Mouse (Mus musculus) CH12.LX (cell line): ENCODE measurements at regions not wholly inside any gene's neighbourhood (a gene's known extent, or its start where the extent isn't known, plus 50 kb on each side); places are given as distances from the start of the nearest gene placed in this dataset.

Source experiments
- DNase-seq: peaks from one replicate; pipeline ENCODE4 v3.0.0-alpha.2; 2013; ENCODE audit errors: extremely low read depth
- H3K27ac ChIP-seq: 2 replicates; pipeline ENCODE4 v1.5.1; 2012; ENCODE audit warnings: low read depth, mild to moderate bottlenecking, control low read depth, moderate library complexity; ENCODE audit not compliant: insufficient read depth
- H3K27me3 ChIP-seq: replicated peaks from 2 replicates; pipeline ENCODE3; 2012; ENCODE audit warnings: inconsistent platforms
- H3K36me3 ChIP-seq, 2 experiments: replicated peaks in 1 of 2; 2 replicates each; pipeline versions ENCODE3 to v1.6.1; 2012; ENCODE audit warnings: inconsistent platforms in 1 of 2, low read length in 1 of 2, mild to moderate bottlenecking in 1 of 2, mixed read lengths in 1 of 2, moderate library complexity in 1 of 2; ENCODE audit not compliant: control insufficient read depth in 1 of 2, insufficient read depth in 1 of 2
- H3K4me1 ChIP-seq, 2 experiments: 2 replicates each; pipeline ENCODE4 v1.6.1; 2012; ENCODE audit warnings: inconsistent platforms in 1 of 2, moderate library complexity in 1 of 2; ENCODE audit not compliant: insufficient read depth in 2 of 2, control insufficient read depth in 1 of 2
- H3K4me2 ChIP-seq: 2 replicates; pipeline ENCODE4 v1.6.1; 2012; ENCODE audit warnings: low read depth, mild to moderate bottlenecking, control low read depth; ENCODE audit not compliant: poor library complexity, insufficient read depth, severe bottlenecking
- H3K4me3 ChIP-seq, 3 experiments: fragments of 150-350 bp in 1 of 3; sonication (generic) in 1 of 3; replicated peaks in 1 of 3; 2 replicates each; pipeline versions ENCODE3 to v1.5.1; 2011 to 2012; ENCODE audit warnings: low read depth in 2 of 3, low read length in 2 of 3, mild to moderate bottlenecking in 2 of 3, moderate library complexity in 2 of 3, control low read depth in 1 of 3, improper control_type of control experiment in 1 of 3, inconsistent platforms in 1 of 3, mixed read lengths in 1 of 3; ENCODE audit not compliant: poor library complexity in 1 of 3
- H3K79me2 ChIP-seq: replicated peaks from 2 replicates; pipeline ENCODE4 v1.6.1; 2012; ENCODE audit warnings: mild to moderate bottlenecking, moderate library complexity; ENCODE audit not compliant: control insufficient read depth, poor library complexity, insufficient read depth, severe bottlenecking; ENCODE audit errors: extremely low read depth
- H3K9ac ChIP-seq: 2 replicates; pipeline ENCODE4 v1.6.1; 2012; ENCODE audit warnings: low read depth, mild to moderate bottlenecking, control low read depth, moderate library complexity; ENCODE audit not compliant: insufficient read depth
- H3K9me3 ChIP-seq: replicated peaks from 2 replicates; pipeline ENCODE3; 2012; ENCODE audit warnings: low read length, inconsistent platforms, mixed read lengths
- BHLHE40 ChIP-seq: IDR thresholded peaks from 2 replicates; pipeline ENCODE4 v1.6.1; 2011; ENCODE audit warnings: mild to moderate bottlenecking, low read depth, low read length, improper control_type of control experiment
- CHD1 ChIP-seq: IDR thresholded peaks from 2 replicates; pipeline ENCODE4 v1.6.1; 2012; ENCODE audit warnings: low read depth, low read length, improper control_type of control experiment, inconsistent platforms
- CHD2 ChIP-seq: IDR thresholded peaks from 2 replicates; pipeline ENCODE4 v1.6.1; 2011; ENCODE audit warnings: low read length, improper control_type of control experiment
- E2F4 ChIP-seq: IDR thresholded peaks from 2 replicates; pipeline ENCODE4 v1.6.1; 2011; ENCODE audit warnings: low read depth, low read length, improper control_type of control experiment; ENCODE audit not compliant: insufficient replicate concordance
- ELF1 ChIP-seq: IDR thresholded peaks from 2 replicates; pipeline ENCODE4 v1.6.1; 2014; ENCODE audit warnings: low read depth, mild to moderate bottlenecking, inconsistent platforms, low read length, improper control_type of control experiment
- EP300 ChIP-seq: IDR thresholded peaks from 2 replicates; pipeline ENCODE4 v1.6.1; 2011; ENCODE audit warnings: low read length, improper control_type of control experiment
- ETS1 ChIP-seq: conservative IDR thresholded peaks from 2 replicates; pipeline ENCODE4 v1.6.1; 2012; ENCODE audit warnings: low read depth, mild to moderate bottlenecking, inconsistent platforms, low read length, improper control_type of control experiment, moderate library complexity
- GABPA ChIP-seq: IDR thresholded peaks from 2 replicates; pipeline ENCODE4 v1.6.1; 2012; ENCODE audit warnings: low read depth, low read length, improper control_type of control experiment, inconsistent platforms; ENCODE audit not compliant: insufficient replicate concordance
- HCFC1 ChIP-seq: IDR thresholded peaks from 2 replicates; pipeline ENCODE4 v1.6.1; 2012; ENCODE audit warnings: low read depth, mild to moderate bottlenecking, inconsistent platforms, low read length, improper control_type of control experiment
- IRF4 ChIP-seq: IDR thresholded peaks from 2 replicates; pipeline ENCODE4 v1.6.1; 2014; ENCODE audit warnings: low read depth, mild to moderate bottlenecking, inconsistent platforms, low read length, improper control_type of control experiment
- KAT2A ChIP-seq: IDR thresholded peaks from 2 replicates; pipeline ENCODE4 v1.6.1; 2012; ENCODE audit warnings: low read length, improper control_type of control experiment, inconsistent platforms; ENCODE audit not compliant: insufficient replicate concordance
- MAFK ChIP-seq: IDR thresholded peaks from 2 replicates; pipeline ENCODE4 v1.6.1; 2011; ENCODE audit warnings: low read length, improper control_type of control experiment; ENCODE audit not compliant: insufficient replicate concordance
- MAX ChIP-seq: IDR thresholded peaks from 2 replicates; pipeline ENCODE4 v1.6.1; 2011; ENCODE audit warnings: low read length, improper control_type of control experiment
- MXI1 ChIP-seq: IDR thresholded peaks from 2 replicates; pipeline ENCODE4 v1.6.1; 2011; ENCODE audit warnings: mild to moderate bottlenecking, low read depth, low read length, improper control_type of control experiment
- MYC ChIP-seq: IDR thresholded peaks from 2 replicates; pipeline ENCODE4 v1.6.1; 2011; ENCODE audit warnings: low read depth, mild to moderate bottlenecking, improper control_type of control experiment, low read length
- NELFE ChIP-seq: IDR thresholded peaks from 2 replicates; pipeline ENCODE4 v1.6.1; 2011; ENCODE audit warnings: low read depth, low read length, improper control_type of control experiment
- NRF1 ChIP-seq: IDR thresholded peaks from 2 replicates; pipeline ENCODE4 v1.6.1; 2014; ENCODE audit warnings: low read depth, mild to moderate bottlenecking, inconsistent platforms, low read length, improper control_type of control experiment, moderate library complexity
- PAX5 ChIP-seq: IDR thresholded peaks from 2 replicates; pipeline ENCODE4 v1.6.1; 2012; ENCODE audit warnings: low read length, inconsistent platforms, mixed read lengths
- POLR2A ChIP-seq: IDR thresholded peaks from 2 replicates; pipeline ENCODE4 v1.6.1; 2011; ENCODE audit warnings: low read depth, mild to moderate bottlenecking, improper control_type of control experiment, low read length
- RAD21 ChIP-seq: IDR thresholded peaks from 2 replicates; pipeline ENCODE4 v1.6.1; 2011; ENCODE audit warnings: low read depth, mild to moderate bottlenecking, low read length, improper control_type of control experiment, moderate library complexity
- RCOR1 ChIP-seq: conservative IDR thresholded peaks from 2 replicates; pipeline ENCODE4 v1.6.1; 2012; ENCODE audit warnings: low read depth, mild to moderate bottlenecking, inconsistent platforms, low read length, improper control_type of control experiment
- SMC3 ChIP-seq: IDR thresholded peaks from 2 replicates; pipeline ENCODE4 v1.6.1; 2011; ENCODE audit warnings: low read depth, low read length, improper control_type of control experiment
- UBTF ChIP-seq: IDR thresholded peaks from 2 replicates; pipeline ENCODE4 v1.6.1; 2012; ENCODE audit warnings: low read depth, mild to moderate bottlenecking, inconsistent platforms, low read length, improper control_type of control experiment, moderate library complexity
- ZC3H11A ChIP-seq: IDR thresholded peaks from 2 replicates; pipeline ENCODE4 v1.6.1; 2012; ENCODE audit warnings: low read depth, mild to moderate bottlenecking, inconsistent platforms, low read length, improper control_type of control experiment
- ZMIZ1 ChIP-seq: IDR thresholded peaks from 2 replicates; pipeline ENCODE4 v1.6.1; 2012; ENCODE audit warnings: low read depth, mild to moderate bottlenecking, inconsistent platforms, low read length, improper control_type of control experiment
- ZNF384 ChIP-seq: IDR thresholded peaks from 2 replicates; pipeline ENCODE4 v1.6.1; 2012; ENCODE audit warnings: low read depth, low read length, improper control_type of control experiment, inconsistent platforms
- dilution Hi-C: fragments of 300-500 bp; cut with MboI; formaldehyde crosslinking; loops from 2 replicates; pipeline ENCODE4 v1.14.3; 2020; ENCODE audit warnings: low sequenced_read_pairs; ENCODE audit not compliant: extremely low pct_unique_long_range_greater_than_20kb, extremely low pct_ligation_motif_present
- in situ Hi-C: fragments of 300-500 bp; cut with MboI; formaldehyde crosslinking; loops from 3 replicates; pipeline ENCODE4 v1.14.3; 2019; ENCODE audit warnings: low sequenced_read_pairs, low pct_ligation_motif_present, low pct_unique_long_range_greater_than_20kb, mixed read lengths

GRCm38 (mm10) chr17:51645866-51646265 is 187.2 kb downstream of the Satb1 start:
- H3K9ac ChIP-seq: no peak overlapping the region
- in situ Hi-C loops: no loop called here
- H3K36me3 ChIP-seq: no peaks in the 10 kb centered on the region
- dilution Hi-C loops: no loop called here
- no peaks in the 10 kb centered on the region for H3K27me3 ChIP-seq
- no peak overlapping the region for H3K4me2 ChIP-seq
- H3K4me3 ChIP-seq: no peak overlapping the region
- no peak for DNase-seq
- H3K79me2 ChIP-seq: no peaks in the 10 kb centered on the region
- peaks cover 7% of the 10 kb centered on the region for H3K9me3 ChIP-seq
- H3K27ac ChIP-seq: no peak overlapping the region
- no peak for TF ChIP-seq CHD1
- no peak for TF ChIP-seq HCFC1
- no peak for TF ChIP-seq BHLHE40
- no peaks in the 10 kb centered on the region for H3K4me1 ChIP-seq

GRCm38 (mm10) chr17:51642682-51643081 is 190.4 kb downstream of the Satb1 start:
- Histone ChIP-seq H3K4me2 (no peak overlapping the region), H3K79me2 (no peaks in the 10 kb centered on the region), H3K27ac (no peak overlapping the region), H3K9me3 (peaks cover 7% of the 10 kb centered on the region), H3K9ac (no peak overlapping the region), H3K4me1 (no peaks in the 10 kb centered on the region), H3K36me3 (no peaks in the 10 kb centered on the region), H3K4me3 (no peak overlapping the region), H3K27me3 (no peaks in the 10 kb centered on the region)
- in situ Hi-C loops: no loop called here
- dilution Hi-C loops: no loop called here
- no peak for TF ChIP-seq MXI1
- no peak for TF ChIP-seq MYC
- TF ChIP-seq MAX: no peak
- no peak for TF ChIP-seq EP300
- no peak for TF ChIP-seq KAT2A
- TF ChIP-seq ZC3H11A: no peak
- no peak for TF ChIP-seq BHLHE40
- TF ChIP-seq ELF1: no peak
- TF ChIP-seq GABPA: no peak
- TF ChIP-seq UBTF: no peak
- TF ChIP-seq ZNF384: no peak
- no peak for TF ChIP-seq HCFC1
- no peak for TF ChIP-seq CHD2
- DNase-seq: no peak

GRCm38 (mm10) chr17:51635913-51636312 is 197.2 kb downstream of the Satb1 start:
- Histone ChIP-seq H3K9me3 (peaks cover 4% of the 10 kb centered on the region), H3K36me3 (no peaks in the 10 kb centered on the region), H3K9ac (no peak overlapping the region), H3K27ac (no peak overlapping the region), H3K79me2 (no peaks in the 10 kb centered on the region), H3K4me2 (no peak overlapping the region), H3K27me3 (no peaks in the 10 kb centered on the region), H3K4me3 (no peak overlapping the region), H3K4me1 (no peaks in the 10 kb centered on the region)
- in situ Hi-C loops (no loop called here), dilution Hi-C loops (no loop called here)
- no peak for DNase-seq
- no peak for TF ChIP-seq E2F4
- TF ChIP-seq HCFC1: no peak
- TF ChIP-seq ELF1: no peak
- TF ChIP-seq CHD2: no peak
- no peak for TF ChIP-seq POLR2A
- TF ChIP-seq RAD21: no peak
- no peak for TF ChIP-seq NELFE
- TF ChIP-seq PAX5: no peak
- TF ChIP-seq MAFK: no peak
- TF ChIP-seq ZNF384: no peak
- no peak for TF ChIP-seq NRF1
- TF ChIP-seq RCOR1: no peak
- TF ChIP-seq ETS1: no peak
- no peak for TF ChIP-seq SMC3
- TF ChIP-seq IRF4: no peak
- no peak for TF ChIP-seq ZMIZ1
